Mouse (Mus musculus): ENCODE data around the gene Pmepa1.

The Pmepa1 gene

GRCm38 (mm10) chr2:173194796-173195195 lies 81.5 kb downstream of the Pmepa1 start:
- in situ Hi-C loops (cut with MboI, MseI): loop anchor here (5.0 kb wide), 1 partner anchor 33 kb away; no protein-coding TSS in a partner anchor

GRCm38 (mm10) chr2:173187182-173187855 lies 89.0 kb downstream of the Pmepa1 start:
- in situ Hi-C loops (cut with MboI, MseI): no loop called here

- in situ Hi-C loops (cut with MboI, MseI): no loop called here
These were observed 90.0 kb downstream of the Pmepa1 start for GRCm38 (mm10) chr2:173186047-173186943.

GRCm38 (mm10) chr2:173185282-173185681 lies 91.1 kb downstream of the Pmepa1 start:
- in situ Hi-C loops (cut with MboI, MseI): no loop called here

GRCm38 (mm10) chr2:173184475-173185080 lies 91.8 kb downstream of the Pmepa1 start:
- in situ Hi-C loops (cut with MboI, MseI): loop anchor here (5.0 kb wide), 2 partner anchors 77 to 368 kb away; no protein-coding TSS in a partner anchor

- in situ Hi-C loops (cut with MboI, MseI): loop anchor here (5.0 kb wide), 2 partner anchors 77 to 368 kb away; no protein-coding TSS in a partner anchor
These were observed 92.4 kb downstream of the Pmepa1 start for GRCm38 (mm10) chr2:173183836-173184460.

GRCm38 (mm10) chr2:173183311-173183710 lies 93.0 kb downstream of the Pmepa1 start:
- in situ Hi-C loops (cut with MboI, MseI): loop anchor here (5.0 kb wide), 2 partner anchors 76 to 369 kb away; no protein-coding TSS in a partner anchor

GRCm38 (mm10) chr2:173182796-173183195 lies 93.5 kb downstream of the Pmepa1 start:
- in situ Hi-C loops (cut with MboI, MseI): loop anchor here (5.0 kb wide), 2 partner anchors 75 to 370 kb away; no protein-coding TSS in a partner anchor

GRCm38 (mm10) chr2:173181901-173182300 lies 94.4 kb downstream of the Pmepa1 start:
- in situ Hi-C loops (cut with MboI, MseI): loop anchor here (5.0 kb wide), 2 partner anchors 75 to 370 kb away; no protein-coding TSS in a partner anchor

- in situ Hi-C loops (cut with MboI, MseI): loop anchor here (5.0 kb wide), 2 partner anchors 74 to 371 kb away; no protein-coding TSS in a partner anchor
These were observed 94.8 kb downstream of the Pmepa1 start for GRCm38 (mm10) chr2:173181486-173181885.

GRCm38 (mm10) chr2:173180721-173181388 lies 95.5 kb downstream of the Pmepa1 start:
- in situ Hi-C loops (cut with MboI, MseI): loop anchor here (5.0 kb wide), 2 partner anchors 74 to 371 kb away; no protein-coding TSS in a partner anchor

- in situ Hi-C loops (cut with MboI, MseI): loop anchor here (5.0 kb wide), 2 partner anchors 73 to 372 kb away; no protein-coding TSS in a partner anchor
These were observed 96.3 kb downstream of the Pmepa1 start for GRCm38 (mm10) chr2:173180026-173180425.

GRCm38 (mm10) chr2:173179046-173179445 lies 97.3 kb downstream of the Pmepa1 start:
- in situ Hi-C loops (cut with MboI, MseI): no loop called here

GRCm38 (mm10) chr2:173177951-173178350 lies 98.4 kb downstream of the Pmepa1 start:
- in situ Hi-C loops (cut with MboI, MseI): no loop called here

- in situ Hi-C loops (cut with MboI, MseI): no loop called here
These were observed 98.9 kb downstream of the Pmepa1 start for GRCm38 (mm10) chr2:173177481-173177880.

- in situ Hi-C loops (cut with MboI, MseI): no loop called here
These were observed 100.6 kb downstream of the Pmepa1 start for GRCm38 (mm10) chr2:173175703-173176102.

- in situ Hi-C loops (cut with MboI, MseI): no loop called here
These were observed 101.8 kb downstream of the Pmepa1 start for GRCm38 (mm10) chr2:173174569-173174968.
